Mouse (Mus musculus): ENCODE results near the gene Olfr600. TPM values are rescaled to one million over a fixed set of nuclear protein-coding genes. Genes with fewer than 3 reads are reported as not detected.
"Not testable (repeated sequence)": the region's sequence is repeated elsewhere in the genome, so short reads cannot be mapped to it uniquely, and the experiment has no call there.

The Olfr600 gene
- total RNA-seq (2014; fragmentation: Nextera tagmentation) (not detected in 2 replicates), total RNA-seq (2017) (not detected in 2 replicates)

DNA sequence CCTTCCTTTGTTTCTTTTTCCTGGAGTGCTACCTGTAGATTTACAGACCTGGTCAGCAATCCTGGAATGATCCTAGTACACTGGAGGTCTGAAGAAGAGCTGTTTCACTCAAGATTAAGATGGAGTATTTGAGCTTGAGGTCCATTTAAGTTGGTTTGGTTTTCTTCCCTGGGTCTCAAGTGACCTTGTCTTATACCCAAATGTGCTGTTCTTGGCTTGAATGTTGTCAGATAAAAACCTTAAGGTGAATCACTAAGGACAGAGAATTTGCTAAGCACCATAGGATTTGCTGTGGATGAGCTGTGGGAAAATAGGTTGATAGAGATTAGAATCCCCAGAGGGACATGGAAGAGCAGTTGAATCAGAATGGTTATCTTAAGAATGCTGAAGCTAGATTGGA, at the start of gene Olfr600:
Olfr600 (minus strand) TSS at position 101 of the 400 bp plus-strand sequence.
- no peak for ATAC-seq (replicated peaks; ENCODE audit: poor library complexity, severe bottlenecking)

DNA sequence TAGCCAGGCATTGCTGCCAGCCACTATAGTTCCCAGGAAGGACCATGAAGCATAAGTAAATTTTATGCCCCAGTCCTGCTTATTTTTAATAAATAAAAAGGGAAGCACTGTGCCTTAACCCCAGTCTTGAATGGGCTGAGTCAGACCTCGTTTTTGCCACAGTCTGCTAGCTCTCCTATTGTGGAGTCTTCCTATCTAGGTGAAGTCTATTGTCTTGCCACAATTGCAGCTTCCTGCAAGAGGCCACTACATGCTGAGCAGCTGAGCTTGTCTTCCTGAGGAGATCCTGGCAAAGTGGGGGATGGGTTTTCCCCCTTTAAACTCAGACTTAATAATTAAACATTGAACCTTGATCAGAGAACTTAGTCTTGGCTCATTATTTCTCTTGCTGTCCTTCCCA, 49.5 kb upstream of the Olfr600 start:
- ATAC-seq (replicated peaks; ENCODE audit: poor library complexity, severe bottlenecking) = no peak

DNA sequence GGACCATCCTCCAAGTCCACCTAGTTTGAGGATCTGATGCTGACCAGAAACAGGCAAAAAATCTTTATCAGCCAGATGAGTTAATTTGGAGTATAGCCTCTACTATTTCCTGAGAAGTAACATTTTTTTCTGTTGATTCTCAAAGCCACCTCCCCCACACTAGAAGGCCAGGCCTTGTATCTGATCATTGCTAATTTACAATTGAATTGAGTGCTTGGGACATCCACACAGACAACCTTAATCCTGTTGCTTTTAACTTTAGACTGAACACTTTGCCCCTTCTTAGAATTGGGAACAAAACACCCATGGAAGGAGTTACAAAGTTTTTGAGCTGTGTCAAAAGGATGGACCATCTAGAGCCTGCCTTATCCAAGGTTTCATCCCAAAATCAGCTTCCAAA, 48.3 kb upstream of the Olfr600 start:
- no peak for ATAC-seq (replicated peaks; ENCODE audit: poor library complexity, severe bottlenecking)

DNA sequence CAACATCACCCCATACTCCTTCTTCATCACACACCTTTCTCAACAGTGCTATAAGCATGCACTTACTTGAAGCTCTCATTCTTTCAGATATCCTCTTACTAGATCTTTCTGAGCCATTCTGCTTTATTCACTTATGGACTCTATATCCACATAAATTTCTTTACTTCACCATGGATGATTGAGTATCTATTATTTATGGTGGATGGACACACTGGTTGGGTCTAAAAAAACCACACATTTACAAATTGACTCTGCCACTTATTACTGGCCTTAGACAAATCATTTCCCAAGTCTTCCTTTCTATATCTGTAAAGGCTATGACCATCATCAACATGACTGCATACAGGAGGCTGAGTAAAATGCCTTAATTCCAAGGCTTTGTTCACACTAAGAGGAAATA, 36.6 kb upstream of the Olfr600 start, which contains the start of gene Olfr603:
Olfr603 (minus strand) TSS at position 101 of the 400 bp plus-strand sequence.
- ATAC-seq (replicated peaks; ENCODE audit: poor library complexity, severe bottlenecking) = no peak

DNA sequence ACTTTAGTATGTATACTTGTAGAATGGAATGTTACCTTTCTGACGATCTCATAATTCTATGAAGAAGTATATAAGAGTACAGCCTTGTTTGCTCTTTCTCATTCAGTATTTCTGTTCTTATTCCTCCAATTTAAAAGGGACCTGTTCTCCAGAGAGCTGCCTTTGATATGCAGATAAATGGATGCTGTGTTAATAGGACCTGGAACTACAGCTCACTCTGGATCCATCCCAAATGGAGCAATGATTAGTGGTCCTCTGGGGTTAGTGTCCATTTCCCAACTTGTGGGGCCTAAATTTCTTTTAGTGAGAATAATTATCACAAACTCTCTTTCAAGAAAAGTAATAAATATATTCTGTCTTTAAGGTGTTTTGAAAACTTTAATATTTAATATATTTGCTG, 13.1 kb upstream of the Olfr600 start, which contains the start of gene Olfr601:
Olfr601 (minus strand) TSS at position 101 of the 400 bp plus-strand sequence.
- ATAC-seq (replicated peaks; ENCODE audit: poor library complexity, severe bottlenecking) = no peak

DNA sequence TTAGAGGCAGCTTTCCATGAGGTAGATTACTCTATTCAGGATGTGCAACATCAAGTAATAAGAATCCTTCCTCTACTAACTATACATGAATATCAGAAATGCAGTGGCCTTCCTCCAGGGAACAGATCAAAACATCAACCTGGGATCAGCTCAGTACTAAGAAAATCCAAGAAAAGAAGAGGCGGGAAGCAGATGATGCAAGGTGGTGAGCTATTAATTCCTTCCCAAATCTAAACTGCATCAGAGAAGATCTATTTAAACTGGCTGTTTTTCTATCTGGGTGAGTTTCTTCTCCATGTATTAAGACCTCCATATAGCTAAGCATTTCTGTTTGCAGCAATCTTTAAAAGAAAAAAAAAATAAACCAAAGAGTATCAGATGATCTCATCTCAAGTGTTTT, 13.9 kb downstream of the Olfr600 start, which contains the start of gene Olfr599:
Olfr599 (plus strand) TSS at position 301 of the 400 bp plus-strand sequence.
- ATAC-seq (replicated peaks; ENCODE audit: poor library complexity, severe bottlenecking) = no peak

DNA sequence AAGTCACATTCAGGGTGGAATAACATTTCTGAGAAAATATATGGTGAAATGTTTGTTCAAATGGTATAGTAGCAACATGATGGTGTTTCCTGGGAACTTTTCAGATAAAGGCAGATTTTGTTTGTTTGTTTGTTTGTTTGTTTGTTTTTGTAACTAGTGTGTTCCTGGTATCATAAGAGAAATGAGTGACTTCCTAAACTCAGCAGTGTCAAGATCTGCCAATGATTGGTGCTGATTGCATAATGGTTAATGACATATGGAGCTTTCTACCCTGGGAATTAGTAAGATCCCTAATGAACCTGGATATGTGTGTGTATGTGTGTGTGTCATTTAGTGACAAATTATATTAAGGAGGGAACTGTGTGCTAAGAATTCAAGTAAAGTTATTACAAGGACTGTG, 26.2 kb downstream of the Olfr600 start, which contains the start of gene Olfr598:
Olfr598 (plus strand) TSS at position 301 of the 400 bp plus-strand sequence.
- no peak for ATAC-seq (replicated peaks; ENCODE audit: poor library complexity, severe bottlenecking)

DNA sequence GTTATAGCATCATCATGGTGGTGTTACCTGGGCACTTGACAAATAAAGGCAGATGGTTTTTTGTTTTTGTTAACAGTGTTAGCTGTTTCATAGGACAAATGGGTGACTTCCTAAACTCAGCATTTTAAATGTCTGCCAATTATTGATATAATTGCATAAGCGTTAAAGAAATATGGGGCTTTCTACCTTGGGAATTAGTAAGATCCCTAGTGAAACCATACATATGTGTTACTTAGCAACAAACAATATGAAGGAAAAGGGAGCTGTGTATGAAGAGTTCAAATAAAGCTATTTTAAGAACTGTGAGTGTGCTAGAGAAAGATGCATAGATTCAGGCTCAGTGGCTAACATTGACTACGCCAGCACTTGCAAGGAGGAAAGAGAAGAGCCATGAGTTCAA, 33.5 kb downstream of the Olfr600 start, which contains the start of gene Olfr597:
Olfr597 (plus strand) TSS at position 301 of the 400 bp plus-strand sequence.
- not testable (repeated sequence) for ATAC-seq (replicated peaks; ENCODE audit: poor library complexity, severe bottlenecking)

DNA sequence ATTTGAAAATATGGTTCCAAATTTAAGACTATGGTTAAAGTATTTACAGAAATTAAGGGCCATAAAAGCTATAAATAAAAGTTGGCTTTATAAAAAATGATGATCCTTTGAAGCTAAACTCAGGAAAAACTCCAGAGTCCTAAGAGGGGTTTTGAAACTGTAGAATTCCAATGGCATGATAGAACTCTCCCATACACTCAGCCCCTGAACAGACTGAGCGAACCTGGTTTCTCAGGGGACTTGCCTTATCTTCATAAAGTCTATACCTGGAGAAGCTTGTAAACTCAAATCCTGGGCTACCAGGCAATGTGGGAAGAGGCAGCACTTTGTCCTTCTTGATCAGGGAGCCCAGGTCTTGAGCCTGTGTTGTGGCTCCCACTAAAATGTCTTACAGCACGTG, 44.1 kb downstream of the Olfr600 start, which contains the start of gene Olfr596:
Olfr596 (plus strand) TSS at position 301 of the 400 bp plus-strand sequence.
- ATAC-seq (replicated peaks; ENCODE audit: poor library complexity, severe bottlenecking) = not testable (repeated sequence)

Other genes with a start within 250 kb of the Olfr600 start
- gene Olfr586, start 224.0 kb downstream of the Olfr600 start, total RNA-seq (2014; fragmentation: Nextera tagmentation) = not detected in 2 replicates
- gene Olfr586, start 224.0 kb downstream of the Olfr600 start, total RNA-seq (2017) = not detected in 2 replicates
- not detected in 2 replicates for gene Olfr588-ps1, start 208.8 kb downstream of the Olfr600 start, total RNA-seq (2014; fragmentation: Nextera tagmentation)
- not detected in 2 replicates for gene Olfr588-ps1, start 208.8 kb downstream of the Olfr600 start, total RNA-seq (2017)
- not detected in 2 replicates for gene Olfr589, start 193.3 kb downstream of the Olfr600 start, total RNA-seq (2014; fragmentation: Nextera tagmentation)
- gene Olfr589, start 193.3 kb downstream of the Olfr600 start, total RNA-seq (2017) = not detected in 2 replicates
- gene Olfr591, start 171.3 kb downstream of the Olfr600 start, total RNA-seq (2014; fragmentation: Nextera tagmentation) = not detected in 2 replicates
- gene Olfr591, start 171.3 kb downstream of the Olfr600 start, total RNA-seq (2017) = not detected in 2 replicates
- gene Olfr592, start 164.9 kb downstream of the Olfr600 start, total RNA-seq (2014; fragmentation: Nextera tagmentation) = not detected in 2 replicates
- gene Olfr592, start 164.9 kb downstream of the Olfr600 start, total RNA-seq (2017) = not detected in 2 replicates
- not detected in 2 replicates for gene Olfr593, start 137.8 kb downstream of the Olfr600 start, total RNA-seq (2014; fragmentation: Nextera tagmentation)
- gene Olfr593, start 137.8 kb downstream of the Olfr600 start, total RNA-seq (2017) = not detected in 2 replicates
- not detected in 2 replicates for gene Olfr594, start 132.7 kb downstream of the Olfr600 start, total RNA-seq (2014; fragmentation: Nextera tagmentation)
- gene Olfr594, start 132.7 kb downstream of the Olfr600 start, total RNA-seq (2017) = not detected in 2 replicates
- gene Usp17ld, start 97.2 kb downstream of the Olfr600 start, total RNA-seq (2014; fragmentation: Nextera tagmentation) = not detected in 2 replicates
- gene Usp17ld, start 97.2 kb downstream of the Olfr600 start, total RNA-seq (2017) = not detected in 2 replicates
- not detected in 2 replicates for gene Olfr596, start 44.0 kb downstream of the Olfr600 start, total RNA-seq (2014; fragmentation: Nextera tagmentation)
- gene Olfr596, start 44.0 kb downstream of the Olfr600 start, total RNA-seq (2017) = not detected in 2 replicates
- gene Olfr597, start 33.4 kb downstream of the Olfr600 start, total RNA-seq (2014; fragmentation: Nextera tagmentation) = not detected in 2 replicates
- gene Olfr597, start 33.4 kb downstream of the Olfr600 start, total RNA-seq (2017) = not detected in 2 replicates
- not detected in 2 replicates for gene Olfr598, start 26.1 kb downstream of the Olfr600 start, total RNA-seq (2014; fragmentation: Nextera tagmentation)
- gene Olfr598, start 26.1 kb downstream of the Olfr600 start, total RNA-seq (2017) = not detected in 2 replicates
- not detected in 2 replicates for gene Olfr599, start 13.8 kb downstream of the Olfr600 start, total RNA-seq (2014; fragmentation: Nextera tagmentation)
- gene Olfr599, start 13.8 kb downstream of the Olfr600 start, total RNA-seq (2017) = not detected in 2 replicates
- gene Olfr601, start 13.0 kb upstream of the Olfr600 start, total RNA-seq (2014; fragmentation: Nextera tagmentation) = not detected in 2 replicates
- not detected in 2 replicates for gene Olfr601, start 13.0 kb upstream of the Olfr600 start, total RNA-seq (2017)
- not detected in 2 replicates for gene Olfr603, start 36.5 kb upstream of the Olfr600 start, total RNA-seq (2014; fragmentation: Nextera tagmentation)
- gene Olfr603, start 36.5 kb upstream of the Olfr600 start, total RNA-seq (2017) = not detected in 2 replicates
- gene Usp17lc, start 65.4 kb upstream of the Olfr600 start, total RNA-seq (2014; fragmentation: Nextera tagmentation) = not detected in 2 replicates
- gene Usp17lc, start 65.4 kb upstream of the Olfr600 start, total RNA-seq (2017) = not detected in 2 replicates
- gene Olfr605, start 95.8 kb upstream of the Olfr600 start, total RNA-seq (2014; fragmentation: Nextera tagmentation) = not detected in 2 replicates
- gene Olfr605, start 95.8 kb upstream of the Olfr600 start, total RNA-seq (2017) = not detected in 2 replicates
- gene Olfr606, start 99.4 kb upstream of the Olfr600 start, total RNA-seq (2014; fragmentation: Nextera tagmentation) = not detected in 2 replicates
- not detected in 2 replicates for gene Olfr606, start 99.4 kb upstream of the Olfr600 start, total RNA-seq (2017)
- not detected in 2 replicates for gene Olfr607, start 114.5 kb upstream of the Olfr600 start, total RNA-seq (2014; fragmentation: Nextera tagmentation)
- not detected in 2 replicates for gene Olfr607, start 114.5 kb upstream of the Olfr600 start, total RNA-seq (2017)
- not detected in 2 replicates for gene Olfr608, start 120.2 kb upstream of the Olfr600 start, total RNA-seq (2014; fragmentation: Nextera tagmentation)
- not detected in 2 replicates for gene Olfr608, start 120.2 kb upstream of the Olfr600 start, total RNA-seq (2017)
- gene Olfr609, start 148.4 kb upstream of the Olfr600 start, total RNA-seq (2014; fragmentation: Nextera tagmentation) = not detected in 2 replicates
- not detected in 2 replicates for gene Olfr609, start 148.4 kb upstream of the Olfr600 start, total RNA-seq (2017)
- gene Olfr610, start 162.5 kb upstream of the Olfr600 start, total RNA-seq (2014; fragmentation: Nextera tagmentation) = not detected in 2 replicates
- gene Olfr610, start 162.5 kb upstream of the Olfr600 start, total RNA-seq (2017) = not detected in 2 replicates
- not detected in 2 replicates for gene Olfr611, start 171.2 kb upstream of the Olfr600 start, total RNA-seq (2014; fragmentation: Nextera tagmentation)
- not detected in 2 replicates for gene Olfr611, start 171.2 kb upstream of the Olfr600 start, total RNA-seq (2017)
- gene Olfr612, start 193.0 kb upstream of the Olfr600 start, total RNA-seq (2014; fragmentation: Nextera tagmentation) = not detected in 2 replicates
- not detected in 2 replicates for gene Olfr612, start 193.0 kb upstream of the Olfr600 start, total RNA-seq (2017)
- gene Olfr613, start 198.4 kb upstream of the Olfr600 start, total RNA-seq (2014; fragmentation: Nextera tagmentation) = not detected in 2 replicates
- not detected in 2 replicates for gene Olfr613, start 198.4 kb upstream of the Olfr600 start, total RNA-seq (2017)
- not detected in 2 replicates for gene Olfr615, start 206.4 kb upstream of the Olfr600 start, total RNA-seq (2014; fragmentation: Nextera tagmentation)
- not detected in 2 replicates for gene Olfr615, start 206.4 kb upstream of the Olfr600 start, total RNA-seq (2017)
- not detected in 2 replicates for gene Olfr616, start 219.5 kb upstream of the Olfr600 start, total RNA-seq (2014; fragmentation: Nextera tagmentation)
- not detected in 2 replicates for gene Olfr616, start 219.5 kb upstream of the Olfr600 start, total RNA-seq (2017)
- gene Olfr617, start 223.4 kb upstream of the Olfr600 start, total RNA-seq (2014; fragmentation: Nextera tagmentation) = not detected in 2 replicates
- not detected in 2 replicates for gene Olfr617, start 223.4 kb upstream of the Olfr600 start, total RNA-seq (2017)
- gene Olfr618, start 240.4 kb upstream of the Olfr600 start, total RNA-seq (2014; fragmentation: Nextera tagmentation) = not detected in 2 replicates
- not detected in 2 replicates for gene Olfr618, start 240.4 kb upstream of the Olfr600 start, total RNA-seq (2017)

All from granulocyte monocyte progenitor cell, adult 5-6 weeks (primary cell).